Mouse (Mus musculus) gastrocnemius, postnatal 25 days (tissue): ENCODE results near the gene Mef2c. TPM values are rescaled to one million over a fixed set of nuclear protein-coding genes. Genes with fewer than 3 reads are reported as not detected.

Experiments
- DNase-seq: peaks from one replicate; pipeline ENCODE4 v3.0.0; 2022
- total RNA-seq, 2 experiments: library from RNA; stranded (reverse); gene quantifications; 1 replicate in 1 of 2; 2 replicates in 1 of 2; pipeline ENCODE4 v1.2.3; 2021

Gene Mef2c
- total RNA-seq, 2 experiments from 2014 or later = 295 to 345 TPM

GRCm38 (mm10) chr13:83666179-83666578 lies 162.3 kb downstream of the Mef2c start:
- no peak for DNase-seq

DNA sequence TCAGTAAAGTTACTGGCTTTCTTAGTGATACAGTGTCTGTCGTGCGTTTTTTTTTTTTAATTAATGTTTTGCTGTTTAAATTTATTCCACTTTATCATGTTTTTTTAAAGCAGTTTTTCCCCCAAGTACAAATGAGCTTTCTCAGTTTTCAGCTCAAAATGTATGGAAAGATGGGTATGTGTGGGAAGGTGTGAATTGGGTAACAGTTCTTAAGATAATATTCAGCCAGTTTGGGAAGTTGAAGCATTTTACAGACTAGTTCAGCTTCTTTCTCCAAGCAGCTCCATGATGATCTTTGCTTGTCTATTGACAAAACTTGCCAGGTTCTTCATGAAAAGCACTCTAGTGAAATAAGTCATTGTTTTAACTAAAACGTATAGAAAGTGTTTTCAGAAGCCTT lies 163.2 kb downstream of the Mef2c start:
- no peak for DNase-seq

DNA sequence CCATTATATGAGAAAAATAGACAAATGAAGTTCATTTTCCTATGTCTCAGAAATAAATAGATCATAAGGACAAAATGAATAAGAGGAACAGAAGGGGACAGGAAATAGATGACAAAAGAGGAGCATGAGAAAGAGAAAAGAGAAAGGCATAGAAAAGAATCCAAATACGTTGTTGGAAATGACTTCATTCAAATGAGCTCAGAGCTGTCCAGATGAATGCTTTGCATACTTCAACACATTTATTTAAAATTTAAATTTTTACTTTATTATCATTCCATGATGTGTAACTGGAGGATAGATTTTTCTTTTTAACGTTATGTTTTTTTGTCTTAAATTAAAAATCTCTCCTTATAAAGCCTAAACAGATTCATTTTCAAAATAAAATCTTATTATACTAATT lies 203.8 kb downstream of the Mef2c start:
- DNase-seq = no peak

DNA sequence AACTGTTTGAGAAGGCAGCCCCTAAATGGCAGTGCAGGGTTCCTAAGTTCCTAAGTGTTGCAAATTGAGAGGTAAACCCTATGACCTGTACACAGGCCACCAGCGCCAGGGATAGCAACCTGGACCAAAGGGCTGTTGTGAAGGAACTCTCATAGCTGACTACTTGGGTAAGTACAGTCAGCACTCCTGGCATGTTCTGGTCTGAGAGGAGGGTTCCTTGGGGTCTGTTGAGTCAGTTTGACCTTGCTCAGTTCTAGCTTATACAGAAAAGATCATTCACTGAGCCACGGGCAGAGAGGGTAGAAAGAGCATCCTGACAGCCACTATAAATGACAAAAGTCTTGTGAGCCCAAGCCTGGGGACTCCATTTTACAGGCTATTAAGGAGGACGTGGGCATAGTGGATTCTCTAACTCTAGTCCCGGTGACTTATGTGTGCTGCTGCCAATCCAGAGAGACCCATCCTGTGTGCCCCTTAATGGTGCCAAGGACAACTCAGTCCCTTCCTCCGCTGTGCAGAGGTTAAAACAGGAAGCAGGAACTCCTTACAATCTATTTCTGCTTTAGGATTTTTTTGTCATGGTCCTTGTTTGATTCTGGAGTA lies 209.0 kb downstream of the Mef2c start:
- no peak for DNase-seq

DNA sequence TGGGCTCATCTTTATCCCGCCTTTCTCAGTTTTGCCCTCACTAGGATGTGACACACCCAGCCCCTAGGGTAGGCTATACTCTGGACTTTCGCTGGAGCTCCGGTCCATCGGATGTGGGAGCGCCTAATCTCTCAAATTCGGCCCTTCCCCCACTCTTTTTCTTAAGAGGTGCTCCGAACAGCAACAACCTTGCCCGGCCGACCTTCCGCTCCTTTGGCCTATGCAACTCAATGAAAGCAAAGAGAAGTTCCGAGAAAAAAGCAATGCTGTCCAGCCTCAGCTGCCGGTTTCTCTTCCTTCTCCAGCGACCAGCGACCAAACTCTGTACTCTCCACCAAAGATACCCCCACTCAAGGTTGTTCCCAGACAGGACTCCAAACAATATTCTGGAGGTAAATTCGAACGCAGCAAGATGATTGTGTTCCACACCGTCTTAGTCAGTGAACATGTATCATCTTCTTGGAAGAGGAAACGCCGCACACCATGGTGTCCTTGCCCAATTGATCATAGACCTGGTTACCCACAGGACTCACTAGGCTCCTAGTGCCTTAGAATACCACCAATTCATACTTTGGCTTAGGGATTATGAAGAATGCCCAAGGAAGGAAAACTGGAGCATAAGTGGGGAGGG lies 209.9 kb downstream of the Mef2c start:
- DNase-seq = no peak

GRCm38 (mm10) chr13:83714466-83715307 lies 210.9 kb downstream of the Mef2c start:
- DNase-seq = peak; percentile 30

- no peak for DNase-seq
Measured at GRCm38 (mm10) chr13:83715308-83715785, 211.5 kb downstream of the Mef2c start.

- DNase-seq = no peak
Measured at GRCm38 (mm10) chr13:83715971-83716615, 212.3 kb downstream of the Mef2c start.
